Mouse (Mus musculus): ENCODE measurements around the gene Zfp217.

DNA sequence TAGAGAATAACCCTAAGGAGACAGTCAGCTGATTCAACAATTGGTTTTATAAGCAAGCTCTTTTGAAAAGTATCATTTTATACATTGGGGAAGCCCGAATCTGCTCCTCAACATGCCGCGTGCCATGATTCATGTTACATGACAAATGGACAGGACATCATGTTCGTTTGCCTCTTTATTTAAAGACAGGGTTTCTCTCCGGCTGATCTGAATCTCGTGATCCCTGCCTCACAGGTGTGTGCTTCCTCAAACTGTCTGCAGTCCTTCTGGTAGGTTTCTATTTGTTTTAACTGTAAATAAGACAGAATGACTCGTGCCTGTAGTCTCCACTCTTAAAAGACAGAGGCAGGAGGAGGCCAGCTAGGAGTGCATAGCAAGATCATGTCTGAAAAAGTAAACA is 925 bp upstream of the Zfp217 start:
- TF ChIP-seq CTCF (IDR thresholded peaks at IDR 0.05; ENCODE audit: low read depth) (no peak), EP300 (optimal IDR thresholded peaks at IDR 0.05) (no peak)
